Comparison of ENCODE assay signal across 12 mouse cellular contexts in genomic region chr4:48006355-48006754, GRCm38 (mm10).
"Had no signal": no experiment of that assay in that cellular context is flagged by ENCODE, and none has a peak within 500 bp of the region (broad histone marks: within the 10 kb centered on the region; RNA-seq: fewer than 3 reads in every experiment).

No protein-coding gene starts in this region.

- DNase-seq: retina, postnatal 1 day; right cerebral cortex, adult 18-20 months; right cerebral cortex, postnatal 14 days; right cerebral cortex, postnatal 25 days; right cerebral cortex, postnatal 4 days; spleen, adult 18-20 months; thymus, adult 18-20 months; thymus, adult 2 months; thymus, postnatal 14 days; thymus, postnatal 25 days; thymus, postnatal 36 days; thymus, postnatal 4 days had no signal
